Mouse (Mus musculus) embryo, embryonic 9.5 days (tissue): ENCODE measurements around the gene Trim54.
A peak's percentile ranks its signal among the peaks of the same experiment; 100 is the strongest.

Experiments
- DNase-seq: peaks from one replicate; pipeline ENCODE4 v3.0.0-alpha.2; 2017; ENCODE audit errors: extremely low spot score

Trim54 gene

DNA sequence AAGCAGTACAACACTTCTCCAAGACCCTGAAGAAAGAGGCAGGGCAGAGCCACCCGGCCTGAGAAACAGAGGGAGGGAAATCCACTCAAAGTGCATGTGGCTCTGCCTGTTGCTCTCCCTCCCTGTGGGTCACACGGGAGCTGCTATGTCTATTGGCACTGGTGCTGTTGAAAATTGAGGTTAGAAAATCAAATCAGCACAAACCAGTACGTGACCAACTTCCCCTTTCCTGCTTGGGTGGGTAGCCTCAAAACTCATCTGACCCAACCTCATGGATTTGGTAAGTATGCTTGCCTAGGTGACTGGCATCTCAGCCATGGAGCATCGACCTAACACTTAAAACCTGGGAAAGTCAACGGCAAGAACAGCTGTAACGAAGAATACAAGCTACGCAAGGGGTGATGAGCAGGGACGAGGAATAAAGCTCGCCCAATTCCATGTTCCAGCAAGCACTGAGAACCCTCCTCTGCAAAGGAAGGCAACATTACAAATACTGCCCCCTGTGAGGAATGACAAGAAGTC is 10.6 kb upstream of the Trim54 start, which contains the start of gene Dnajc5g:
TSS of gene Dnajc5g (plus strand) at position 472 of the 522 bp plus-strand sequence.
- DNase-seq: no peak

GRCm38 (mm10) chr5:31108000-31108490 is 8.5 kb upstream of the Trim54 start, which contains the start of gene Slc30a3:
Gene Slc30a3, minus strand, starts transcription at chr5:31108237.
- DNase-seq: no peak

- no peak for DNase-seq
These were observed 5.7 kb upstream of the Trim54 start for GRCm38 (mm10) chr5:31110781-31111180.

- DNase-seq: no peak
These were observed 400 bp downstream of the Trim54 start for GRCm38 (mm10) chr5:31116912-31117311.

- no peak for DNase-seq
These were observed 4.6 kb downstream of the Trim54 start for GRCm38 (mm10) chr5:31121111-31121510.

DNA sequence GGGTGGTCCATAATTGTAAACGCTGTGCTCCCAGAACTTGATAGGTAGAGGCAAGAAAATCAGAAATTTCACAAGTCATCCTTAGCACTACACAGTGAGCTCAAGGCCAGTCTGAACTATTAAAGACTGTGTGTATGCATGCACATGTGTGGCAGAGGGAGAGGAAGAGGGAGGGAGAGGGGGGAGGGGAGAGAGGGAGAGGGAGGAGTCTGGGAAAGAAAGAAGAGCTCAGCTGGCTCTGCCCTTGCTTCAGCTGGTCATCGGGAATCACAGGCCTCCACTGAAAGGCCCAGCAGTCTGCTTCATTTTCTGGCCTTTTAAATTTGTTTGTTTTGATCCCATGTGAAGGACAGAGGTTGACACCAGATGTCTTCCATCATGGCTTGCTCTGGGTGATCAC is 7.0 kb downstream of the Trim54 start:
- DNase-seq: no peak

GRCm38 (mm10) chr5:31126050-31126449 is 9.5 kb downstream of the Trim54 start:
- no peak for DNase-seq

DNA sequence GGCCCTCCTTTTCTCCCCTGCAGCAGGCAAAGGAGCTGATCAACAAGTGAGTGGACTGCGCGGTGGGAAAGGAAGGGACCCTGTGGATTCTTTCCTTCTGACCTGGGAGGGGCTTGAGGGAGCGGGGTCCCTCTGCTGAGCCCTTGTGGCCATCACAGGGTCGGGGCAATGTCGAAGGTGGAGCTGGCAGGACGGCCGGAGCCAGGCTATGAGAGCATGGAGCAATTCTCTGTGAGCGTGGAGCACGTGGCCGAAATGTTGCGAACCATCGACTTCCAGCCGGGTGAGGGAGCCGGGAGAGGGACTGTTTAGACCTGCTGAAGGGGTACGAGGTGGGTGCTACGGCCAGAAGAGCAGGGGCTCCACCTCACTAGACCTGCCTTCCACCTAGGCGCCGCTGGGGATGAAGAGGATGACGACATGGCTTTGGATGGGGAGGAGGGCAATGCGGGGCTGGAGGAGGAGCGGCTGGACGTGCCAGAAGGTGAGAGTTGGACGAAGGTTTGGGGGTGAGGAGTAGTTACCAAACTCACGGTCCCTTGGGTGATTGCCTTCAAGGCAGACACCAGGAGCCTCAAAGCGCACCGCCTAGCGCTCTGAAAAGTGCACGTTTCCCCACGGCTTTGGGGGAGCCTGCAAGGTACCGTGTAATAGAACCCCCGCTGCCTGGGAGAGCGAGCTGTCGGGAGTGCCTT is 20.4 kb downstream of the Trim54 start:
- DNase-seq: peak; percentile 24

DNA sequence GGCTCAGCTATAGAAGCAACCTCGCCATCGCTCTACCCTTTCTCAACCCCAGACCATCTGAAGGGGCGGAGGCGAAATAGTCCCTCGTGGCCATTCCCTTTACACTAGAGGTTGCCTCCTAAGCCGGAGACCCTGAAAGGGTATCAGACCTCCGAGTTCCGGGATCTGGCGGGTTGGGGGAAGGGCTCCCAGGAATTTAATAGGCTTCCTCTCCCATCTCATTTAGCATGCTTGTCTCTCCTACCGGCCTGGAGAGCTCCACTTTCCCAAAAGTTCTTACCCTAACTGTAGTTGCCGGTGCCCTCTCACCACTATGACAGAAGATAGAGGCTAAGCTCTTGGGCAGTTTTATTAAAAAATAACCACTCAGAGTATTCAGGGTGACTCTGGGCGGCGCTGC is 21.1 kb downstream of the Trim54 start:
- no peak for DNase-seq

DNA sequence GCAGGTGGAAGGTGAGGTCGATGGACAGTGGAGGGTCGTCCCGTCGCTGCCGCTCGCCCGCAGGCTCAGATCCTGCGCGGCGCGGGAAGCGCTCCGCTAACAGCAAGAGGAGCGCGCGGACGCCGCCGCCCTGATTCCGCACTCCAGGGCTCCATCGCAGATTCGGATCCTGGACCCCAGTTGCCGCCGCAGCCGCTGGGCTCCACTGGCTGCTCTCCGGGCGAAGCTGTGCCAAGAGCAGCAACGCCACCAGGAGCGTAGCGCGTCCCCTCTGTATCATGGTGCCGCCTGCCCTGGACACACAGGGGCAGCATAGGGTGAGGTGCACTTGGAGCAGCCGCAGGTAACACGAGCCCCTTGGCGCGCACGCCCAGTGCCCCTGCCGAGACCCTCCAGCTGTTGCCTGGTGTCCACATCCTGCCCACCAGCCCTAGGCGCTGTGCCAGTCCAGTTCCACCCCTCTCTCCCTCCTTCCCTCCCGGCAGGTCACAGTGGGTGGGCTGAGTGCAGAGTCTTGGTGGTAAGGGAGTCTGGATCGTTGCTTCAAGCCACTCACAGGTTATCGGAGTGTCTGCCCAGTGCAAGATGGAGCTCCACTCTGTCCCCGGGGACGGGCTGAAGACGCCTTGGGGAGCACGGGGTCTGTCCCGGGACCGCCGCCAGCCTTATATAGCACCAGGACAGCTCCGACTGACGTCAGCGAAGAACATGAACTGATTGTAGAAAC is 21.9 kb downstream of the Trim54 start, which contains the start of gene Ucn:
TSS of gene Ucn (minus strand) at position 589 of the 727 bp plus-strand sequence.
- DNase-seq: peak; percentile 19

GRCm38 (mm10) chr5:31138968-31139425 is 22.5 kb downstream of the Trim54 start:
- peak; percentile 24 for DNase-seq

- no peak for DNase-seq
These were observed 33.3 kb downstream of the Trim54 start for GRCm38 (mm10) chr5:31149781-31150180.

DNA sequence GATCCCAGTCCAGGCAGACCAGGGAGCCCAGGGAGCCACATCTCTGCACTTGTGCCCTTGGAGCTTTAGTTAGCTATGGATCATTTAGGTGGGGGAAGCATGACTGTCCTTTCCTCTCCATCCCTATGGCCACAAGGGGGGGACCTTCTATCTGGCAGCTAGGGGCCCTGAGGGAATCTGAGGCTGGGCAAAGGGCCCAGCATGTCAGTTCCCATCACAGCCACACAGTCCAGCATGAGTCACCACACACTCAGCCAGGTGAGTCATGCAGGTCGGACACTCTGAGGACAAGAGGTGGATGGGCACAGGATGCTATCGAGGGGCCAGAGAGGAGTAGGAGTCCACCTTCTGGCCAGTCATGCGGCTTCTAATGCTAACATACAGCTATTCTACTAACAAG is 35.2 kb downstream of the Trim54 start:
- DNase-seq: no peak

DNA sequence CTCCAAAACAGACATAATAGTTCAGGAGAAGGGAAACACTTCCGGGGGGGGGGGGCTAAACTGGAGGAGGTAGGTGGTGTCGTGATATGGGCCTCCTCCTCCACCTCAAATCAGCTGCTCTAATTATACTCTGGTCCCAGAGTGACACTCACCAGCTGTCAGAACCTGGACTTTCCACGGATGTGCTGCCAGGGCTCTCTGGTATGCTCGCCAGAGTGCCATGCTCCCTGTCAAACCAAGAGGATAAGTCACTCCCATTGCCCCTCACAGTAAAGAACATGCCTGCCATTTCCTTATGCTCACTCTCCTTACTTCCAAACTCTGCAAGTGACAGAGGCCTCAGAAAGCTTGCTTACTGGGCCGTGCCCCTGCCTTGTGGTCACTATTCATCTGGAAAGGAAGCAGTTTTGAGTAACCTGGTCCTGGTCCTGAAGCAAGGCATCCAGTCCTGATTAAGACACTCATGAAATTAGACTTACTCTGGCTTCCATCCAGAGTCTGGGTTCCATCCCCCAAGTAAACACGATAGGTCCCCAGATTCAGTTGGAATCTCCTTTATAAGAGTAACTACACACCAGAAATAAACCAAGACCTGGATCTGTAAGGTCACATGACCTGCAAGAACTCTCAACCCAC is 37.1 kb downstream of the Trim54 start:
- DNase-seq: no peak

DNA sequence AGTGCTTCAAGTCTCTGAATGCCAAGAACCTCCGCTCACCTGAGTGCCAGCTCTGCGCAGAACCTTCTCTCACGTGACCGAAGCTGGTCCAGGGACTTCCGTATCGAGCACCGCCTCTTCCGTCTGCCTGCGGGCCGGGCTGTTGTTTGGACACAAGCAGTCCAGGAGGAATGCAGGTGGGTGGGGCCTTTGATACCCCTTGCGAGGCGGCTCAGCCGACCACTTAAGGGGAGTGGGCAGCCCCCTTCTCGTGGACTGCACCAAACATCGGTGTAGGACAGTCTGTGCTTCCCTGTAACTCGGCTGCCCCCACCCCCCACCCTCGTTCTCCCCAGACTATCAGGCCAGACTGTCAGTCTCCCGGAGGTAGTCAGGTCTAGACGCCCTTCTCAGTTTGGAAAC is 37.6 kb downstream of the Trim54 start, which contains the start of gene Mpv17:
TSS of gene Mpv17 (minus strand) at position 100 of the 402 bp plus-strand sequence.
- DNase-seq: peak; percentile 82

GRCm38 (mm10) chr5:31162462-31162861 is 46.0 kb downstream of the Trim54 start:
- no peak for DNase-seq

DNA sequence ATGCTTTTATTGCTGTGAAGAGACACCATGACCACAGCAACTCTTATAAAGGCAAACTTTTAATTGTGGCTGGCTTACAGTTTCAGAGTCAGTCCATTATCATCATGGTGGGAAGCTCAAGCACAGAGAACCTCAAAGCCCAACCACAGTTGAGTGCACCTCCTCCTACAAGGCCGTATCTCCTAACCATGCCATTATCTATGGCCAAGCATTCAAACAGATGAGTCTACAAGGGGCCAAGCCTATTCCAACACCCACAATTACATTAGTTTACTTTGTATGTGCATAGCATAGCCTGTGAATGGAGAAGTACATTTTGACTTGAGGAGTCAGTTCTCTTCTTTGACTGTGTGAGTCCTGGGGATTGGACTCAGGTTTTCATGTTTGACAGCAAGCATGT is 48.4 kb downstream of the Trim54 start:
- DNase-seq: no peak

- DNase-seq: no peak
These were observed 52.1 kb downstream of the Trim54 start for GRCm38 (mm10) chr5:31168630-31169029.

- peak; percentile 43 for DNase-seq
These were observed 62.8 kb downstream of the Trim54 start for GRCm38 (mm10) chr5:31179301-31179765.

- peak; percentile 92 for DNase-seq
These were observed 63.5 kb downstream of the Trim54 start, which contains the start of the genes Gm29609 and Gtf3c2 for GRCm38 (mm10) chr5:31179766-31180630. Gene Gm29609, minus strand, starts transcription at chr5:31179911. Gene Gtf3c2, minus strand, starts transcription at chr5:31180144.
